Mouse (Mus musculus): Measurements from ENCODE around the gene Amigo3. TPM values are rescaled to one million over a fixed set of nuclear protein-coding genes. Genes with fewer than 3 reads are reported as not detected.

Amigo3 gene
- polyA plus RNA-seq, 1 experiment from 2014 or later: 2.9 TPM

GRCm38 (mm10) chr9:108027867-108028266 is 25.1 kb upstream of the Amigo3 start:
- Histone ChIP-seq H3K36me3 (replicated peaks; ENCODE audit: control insufficient read depth, insufficient read depth) (peaks cover 61% of the 10 kb centered on the region), H3K27ac (no peak overlapping the region), H3K4me2 (replicated peaks) (no peak overlapping the region), H3K9me3 (ENCODE audit: control insufficient read depth, low read length) (no peaks in the 10 kb centered on the region), H3K4me1 (replicated peaks; ENCODE audit: control insufficient read depth, insufficient read depth, low read length) (no peaks in the 10 kb centered on the region), H3K4me3 (replicated peaks; ENCODE audit: low read length) (no peak overlapping the region), H3K9ac (no peak overlapping the region), H3K27me3 (ENCODE audit: control insufficient read depth, insufficient read depth, low read length) (no peaks in the 10 kb centered on the region)
- ATAC-seq (ENCODE audit: low FRiP score) (no peak), DNase-seq (ENCODE audit: low spot score) (no peak)
- WGBS: 96% methylated on average over 3 of the region's 3 CpGs

DNA sequence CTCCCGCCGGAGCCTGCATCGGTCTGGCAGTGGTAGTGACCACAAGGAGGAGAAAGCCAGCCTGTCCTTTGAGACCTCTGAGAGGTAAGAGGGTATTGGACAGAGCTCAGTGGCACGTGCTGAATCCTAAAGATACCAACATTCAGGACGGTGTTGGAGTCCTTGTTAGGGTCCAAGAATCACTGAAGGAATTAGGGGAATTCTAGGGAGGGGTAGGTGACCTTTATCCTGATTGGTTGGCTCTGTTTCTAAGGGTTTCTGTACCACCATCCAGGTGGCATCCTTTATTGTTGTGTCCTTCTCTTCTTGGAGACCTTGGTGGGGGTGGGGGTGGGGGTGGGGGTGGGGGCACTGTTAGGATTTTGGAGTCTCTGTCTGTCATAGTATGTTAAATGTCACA is 20.8 kb upstream of the Amigo3 start:
- no peak overlapping the region for H3K4me3 ChIP-seq (replicated peaks; ENCODE audit: low read length)
- no peaks in the 10 kb centered on the region for H3K27me3 ChIP-seq (ENCODE audit: control insufficient read depth, insufficient read depth, low read length)
- ATAC-seq (ENCODE audit: low FRiP score): no peak
- no peaks in the 10 kb centered on the region for H3K9me3 ChIP-seq (ENCODE audit: control insufficient read depth, low read length)
- 95% methylated on average over 5 of the region's 5 CpGs for WGBS
- H3K36me3 ChIP-seq (replicated peaks; ENCODE audit: control insufficient read depth, insufficient read depth): peaks cover 62% of the 10 kb centered on the region
- no peak overlapping the region for H3K27ac ChIP-seq
- no peak for DNase-seq (ENCODE audit: low spot score)
- H3K9ac ChIP-seq: no peak overlapping the region
- H3K4me1 ChIP-seq (replicated peaks; ENCODE audit: control insufficient read depth, insufficient read depth, low read length): no peaks in the 10 kb centered on the region
- H3K4me2 ChIP-seq (replicated peaks): no peak overlapping the region

DNA sequence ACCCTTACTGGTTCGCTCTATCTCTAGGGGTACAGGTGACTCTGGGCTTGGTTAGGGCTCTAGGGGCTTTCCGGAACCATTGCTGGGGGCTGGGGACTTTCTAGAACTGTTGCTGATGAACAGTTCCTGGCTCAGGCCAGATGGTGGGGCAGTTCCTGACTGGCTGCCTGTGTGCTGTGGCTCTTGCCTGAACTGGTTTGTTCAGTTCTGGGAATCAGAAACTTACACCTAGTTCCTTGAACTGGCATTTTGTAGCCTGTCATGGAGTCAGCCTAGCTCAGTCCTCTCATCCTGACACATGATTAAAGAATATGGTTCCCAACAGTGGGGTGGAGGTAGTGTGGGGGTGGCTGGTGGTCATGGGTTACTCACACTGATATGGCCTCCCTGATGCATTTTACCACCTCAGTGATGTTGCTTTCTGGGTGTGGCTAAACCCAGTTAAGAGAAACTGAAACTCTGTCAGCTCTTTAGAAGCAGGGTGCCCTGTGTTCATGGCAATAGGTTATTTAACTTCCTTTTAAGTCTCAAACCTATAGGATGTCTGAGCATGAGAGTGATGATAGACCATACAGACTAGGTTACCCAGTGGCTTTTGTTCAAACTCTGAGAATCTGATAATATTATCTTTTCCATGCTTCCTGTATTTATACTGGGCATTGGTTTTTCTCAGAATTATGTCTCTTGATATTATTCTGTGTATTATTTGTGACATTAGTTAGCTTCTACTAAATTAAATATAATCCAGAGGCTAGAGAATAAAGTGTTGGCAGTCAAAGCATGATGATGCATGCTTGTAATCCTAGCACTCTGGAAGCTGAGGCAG is 17.4 kb upstream of the Amigo3 start:
- Histone ChIP-seq H3K4me2 (replicated peaks) (no peak overlapping the region), H3K9ac (no peak overlapping the region), H3K4me1 (replicated peaks; ENCODE audit: control insufficient read depth, insufficient read depth, low read length) (no peaks in the 10 kb centered on the region), H3K36me3 (replicated peaks; ENCODE audit: control insufficient read depth, insufficient read depth) (peaks cover 65% of the 10 kb centered on the region), H3K9me3 (ENCODE audit: control insufficient read depth, low read length) (no peaks in the 10 kb centered on the region), H3K4me3 (replicated peaks; ENCODE audit: low read length) (no peak overlapping the region), H3K27me3 (ENCODE audit: control insufficient read depth, insufficient read depth, low read length) (no peaks in the 10 kb centered on the region), H3K27ac (no peak overlapping the region)
- no peak for ATAC-seq (ENCODE audit: low FRiP score)
- no peak for DNase-seq (ENCODE audit: low spot score)
- WGBS: 96% methylated on average over 2 of the region's 2 CpGs

GRCm38 (mm10) chr9:108044751-108045492 is 8.0 kb upstream of the Amigo3 start:
- Histone ChIP-seq H3K9ac (no peak overlapping the region), H3K4me2 (replicated peaks) (no peak overlapping the region), H3K9me3 (ENCODE audit: control insufficient read depth, low read length) (no peaks in the 10 kb centered on the region), H3K36me3 (replicated peaks; ENCODE audit: control insufficient read depth, insufficient read depth) (peaks cover 64% of the 10 kb centered on the region), H3K4me1 (replicated peaks; ENCODE audit: control insufficient read depth, insufficient read depth, low read length) (peaks cover 6% of the 10 kb centered on the region), H3K4me3 (replicated peaks; ENCODE audit: low read length) (no peak overlapping the region), H3K27ac (no peak overlapping the region), H3K27me3 (ENCODE audit: control insufficient read depth, insufficient read depth, low read length) (no peaks in the 10 kb centered on the region)
- no peak for ATAC-seq (ENCODE audit: low FRiP score)
- 95% methylated on average over 8 of the region's 8 CpGs for WGBS
- no peak for DNase-seq (ENCODE audit: low spot score)

GRCm38 (mm10) chr9:108046582-108046981 is 6.4 kb upstream of the Amigo3 start:
- 88% methylated on average over 4 of the region's 4 CpGs for WGBS
- H3K4me2 ChIP-seq (replicated peaks): no peak overlapping the region
- ATAC-seq (ENCODE audit: low FRiP score) (no peak), DNase-seq (ENCODE audit: low spot score) (no peak)
- no peak overlapping the region for H3K9ac ChIP-seq
- no peak overlapping the region for H3K4me3 ChIP-seq (replicated peaks; ENCODE audit: low read length)
- no peaks in the 10 kb centered on the region for H3K27me3 ChIP-seq (ENCODE audit: control insufficient read depth, insufficient read depth, low read length)
- H3K9me3 ChIP-seq (ENCODE audit: control insufficient read depth, low read length): no peaks in the 10 kb centered on the region
- H3K4me1 ChIP-seq (replicated peaks; ENCODE audit: control insufficient read depth, insufficient read depth, low read length): peaks cover 8% of the 10 kb centered on the region
- peaks cover 60% of the 10 kb centered on the region for H3K36me3 ChIP-seq (replicated peaks; ENCODE audit: control insufficient read depth, insufficient read depth)
- H3K27ac ChIP-seq: no peak overlapping the region

GRCm38 (mm10) chr9:108047601-108048565 is 5.1 kb upstream of the Amigo3 start:
- Histone ChIP-seq H3K27me3 (ENCODE audit: control insufficient read depth, insufficient read depth, low read length) (no peaks in the 10 kb centered on the region), H3K9me3 (ENCODE audit: control insufficient read depth, low read length) (no peaks in the 10 kb centered on the region), H3K9ac (peak overlapping the region; percentile 58; the same call in 1 of the 2 replicates), H3K4me2 (replicated peaks) (peak overlapping the region; percentile 80), H3K4me3 (replicated peaks; ENCODE audit: low read length) (peak overlapping the region; percentile 57), H3K4me1 (replicated peaks; ENCODE audit: control insufficient read depth, insufficient read depth, low read length) (peaks cover 8% of the 10 kb centered on the region), H3K36me3 (replicated peaks; ENCODE audit: control insufficient read depth, insufficient read depth) (peaks cover 52% of the 10 kb centered on the region), H3K27ac (peak overlapping the region; percentile 60)
- WGBS: 54% methylated on average over 17 of the region's 17 CpGs
- DNase-seq (ENCODE audit: low spot score) (no peak), ATAC-seq (ENCODE audit: low FRiP score) (no peak)

DNA sequence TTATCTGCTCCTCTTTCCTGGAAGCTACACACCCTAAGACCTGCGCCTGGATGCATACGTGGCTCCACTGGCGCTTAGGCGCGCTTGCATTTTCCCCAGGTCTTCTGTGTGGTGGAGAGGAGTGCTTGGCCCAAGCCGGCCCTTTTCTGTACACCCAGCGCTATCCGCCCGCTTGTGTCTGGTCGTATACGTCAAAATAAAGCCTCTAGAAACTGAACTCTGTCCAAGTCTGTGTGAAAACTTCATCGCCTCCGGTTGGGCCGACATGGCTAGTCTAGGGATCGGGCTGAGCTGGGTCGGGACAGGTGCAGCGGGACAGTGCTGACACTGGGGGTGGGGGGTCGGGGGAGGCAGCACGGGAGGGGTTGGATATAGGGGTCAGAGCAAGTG is 4.4 kb upstream of the Amigo3 start:
- WGBS: 1% methylated on average over 19 of the region's 19 CpGs
- peak overlapping the region; percentile 58 for H3K9ac ChIP-seq
- peaks cover 13% of the 10 kb centered on the region for H3K4me1 ChIP-seq (replicated peaks; ENCODE audit: control insufficient read depth, insufficient read depth, low read length)
- peak; percentile 28 for DNase-seq (ENCODE audit: low spot score)
- no peaks in the 10 kb centered on the region for H3K27me3 ChIP-seq (ENCODE audit: control insufficient read depth, insufficient read depth, low read length)
- peak overlapping the region; percentile 60 for H3K27ac ChIP-seq
- peak overlapping the region; percentile 80 for H3K4me2 ChIP-seq (replicated peaks)
- H3K36me3 ChIP-seq (replicated peaks; ENCODE audit: control insufficient read depth, insufficient read depth): peaks cover 48% of the 10 kb centered on the region
- peak; percentile 32; the same call in 1 of the 2 replicates for ATAC-seq (ENCODE audit: low FRiP score)
- H3K4me3 ChIP-seq (replicated peaks; ENCODE audit: low read length): peak overlapping the region; percentile 57
- no peaks in the 10 kb centered on the region for H3K9me3 ChIP-seq (ENCODE audit: control insufficient read depth, low read length)

- peak within 1 kb of the TSS; percentile 68 for H3K27ac ChIP-seq
- H3K4me1 ChIP-seq (replicated peaks; ENCODE audit: control insufficient read depth, insufficient read depth, low read length): peaks cover 13% of the 10 kb centered on the region
- H3K27me3 ChIP-seq (ENCODE audit: control insufficient read depth, insufficient read depth, low read length): no peaks in the 10 kb centered on the region
- H3K4me3 ChIP-seq (replicated peaks; ENCODE audit: low read length): peak within 1 kb of the TSS; percentile 57
- H3K9me3 ChIP-seq (ENCODE audit: control insufficient read depth, low read length): no peaks in the 10 kb centered on the region
- H3K36me3 ChIP-seq (replicated peaks; ENCODE audit: control insufficient read depth, insufficient read depth): peaks cover 51% of the 10 kb centered on the region
- ATAC-seq (ENCODE audit: low FRiP score) (peak; percentile 96), DNase-seq (ENCODE audit: low spot score) (peak; percentile 98)
- H3K9ac ChIP-seq: peak within 1 kb of the TSS; percentile 72
- WGBS: under 1% methylated on average over 39 of the region's 39 CpGs
- H3K4me2 ChIP-seq (replicated peaks): peak within 1 kb of the TSS; percentile 80
These were observed 3.9 kb upstream of the Amigo3 start, which contains the start of gene Gmppb for GRCm38 (mm10) chr9:108049016-108049455. TSS of gene Gmppb (plus strand) at chr9:108049242.

Data from hindbrain, embryonic 14.5 days (tissue).